ENCODE assay signal across 8 mouse cellular contexts in genomic region chr3:96171583-96172196, GRCm38 (mm10). TPM values are rescaled to one million over a fixed set of nuclear protein-coding genes. Genes with fewer than 3 reads are reported as not detected.
DNase-seq lines count a peak whose midpoint lies in the region; ATAC-seq and TF ChIP-seq lines count a peak whose summit lies in the region.

No protein-coding gene starts in this region.

- peaks cover 7 to 12% of the 10 kb centered on the region in 2 experiments; a peak in 3 of 4 replicates for H3K4me1 ChIP-seq in liver, embryonic 14.5 days (replicated peaks; ENCODE audit: control insufficient read depth in 2 of 2, insufficient read depth in 2 of 2, low read length in 1 of 2)

- TF ChIP-seq CTCF in gastrocnemius, adult 2 months (IDR thresholded peaks at IDR 0.05) = no peak
- TF ChIP-seq CTCF in liver, embryonic 14.5 days (IDR thresholded peaks at IDR 0.05; ENCODE audit: low read depth) = no peak

- peak overlapping the region; percentile 94 for H3K4me2 ChIP-seq in liver, embryonic 14.5 days (ENCODE audit: low read depth)

- H3K27ac ChIP-seq in gastrocnemius, adult 2 months = peak overlapping the region; percentile 100
- H3K27ac ChIP-seq in liver, embryonic 14.5 days = peak overlapping the region; percentile 92

- H3K4me3 ChIP-seq in gastrocnemius, adult 2 months = peak overlapping the region; percentile 99
- H3K4me3 ChIP-seq in liver, embryonic 14.5 days (ENCODE audit: insufficient read depth in 1 of 2, low read depth in 2 of 2, low read length in 2 of 2) = peak overlapping the region; percentile 65 to 92

- intact Hi-C loops in gastrocnemius, adult 2 months (cut with DNase I) = loop anchor here (5.0 kb wide), 1 partner anchor 46 kb away; the partner anchor contains the start of genes Bola1 and Hist2h2ab
- intact Hi-C loops in left cerebral cortex, postnatal 10 days (cut with DNase I) = no loop called here

- no peak for DNase-seq in gastrocnemius, adult 2 months
- no peak for DNase-seq in gastrocnemius, adult 18-20 months (ENCODE audit: low spot score)
- DNase-seq in urinary bladder, postnatal 14 days (ENCODE audit: low spot score) = peak; percentile 18
- DNase-seq in urinary bladder, adult 2 months (ENCODE audit: low spot score) = no peak
- no peak for DNase-seq in liver, embryonic 14.5 days (ENCODE audit: low read depth in 3 of 3, low spot score in 3 of 3)
- no peak for DNase-seq in c-Kit-positive CD71-positive TER-119-positive erythroid progenitor cells, embryonic 14.5 days (ENCODE audit: low spot score)
- DNase-seq in spleen, adult 12 weeks (ENCODE audit: low spot score) = no peak
- no peak for DNase-seq in left cerebral cortex, postnatal 10 days (ENCODE audit: extremely low spot score in 1 of 2, low spot score in 2 of 2)

- no peaks in the 10 kb centered on the region for H3K9me3 ChIP-seq in liver, embryonic 14.5 days (ENCODE audit: control insufficient read depth, low read length)

- peak overlapping the region; percentile 90 for H3K9ac ChIP-seq in liver, embryonic 14.5 days (replicated peaks)

- TF ChIP-seq EP300 in liver, embryonic 14.5 days (IDR thresholded peaks at IDR 0.05; ENCODE audit: low read depth) = no peak

- WGBS in liver, embryonic 14.5 days (ENCODE audit: insufficient replicate concordance) = 15% methylated on average over 18 of the region's 18 CpGs

- no peak; the same call in 1 of the 2 replicates for ATAC-seq in liver, embryonic 14.5 days (ENCODE audit: insufficient read depth)

- H3K36me3 ChIP-seq in liver, embryonic 14.5 days (replicated peaks; ENCODE audit: control insufficient read depth, insufficient read depth, low read depth) = peaks cover 27% of the 10 kb centered on the region

- no peaks in the 10 kb centered on the region for H3K27me3 ChIP-seq in liver, embryonic 14.5 days (ENCODE audit: control insufficient read depth, insufficient read depth, low read length)

RNA-seq across cellular contexts. Expression of gene Sf3b4, which starts 0.4 kb away (rescaled TPM):
- 10 to 100 TPM; 11.0 to 11.7 TPM for total RNA-seq in gastrocnemius, adult 2 months (2021)
- total RNA-seq in gastrocnemius, adult 18-20 months (2021) = 10 to 100 TPM; 12.1 to 14.4 TPM
- polyA plus RNA-seq in urinary bladder, adult 2 months (2012; rRNA removed) = 48.6 and 52.3 TPM in 2 replicates
- polyA plus RNA-seq in liver, embryonic 14.5 days (2012; rRNA removed) = 48.2 and 54.2 TPM in 2 replicates
- 75.4 and 83.8 TPM in 2 replicates for polyA plus RNA-seq in liver, embryonic 14.5 days (2014; fragmentation: Nextera tagmentation; extraction: Ambion mirVana)
- 10 to 100 TPM; 45.5 to 47.2 TPM for total RNA-seq in left cerebral cortex, postnatal 10 days (2021)

RNA-seq across cellular contexts. Expression of gene Sv2a, which starts 9.3 kb away (rescaled TPM):
- total RNA-seq in gastrocnemius, adult 2 months (2021) = under 1 TPM; 0.25 to 0.26 TPM
- under 1 TPM; 0.17 to 0.21 TPM for total RNA-seq in gastrocnemius, adult 18-20 months (2021)
- 8.6 and 9.4 TPM in 2 replicates for polyA plus RNA-seq in urinary bladder, adult 2 months (2012; rRNA removed)
- 0.39 and 0.48 TPM in 2 replicates for polyA plus RNA-seq in liver, embryonic 14.5 days (2012; rRNA removed)
- polyA plus RNA-seq in liver, embryonic 14.5 days (2014; fragmentation: Nextera tagmentation; extraction: Ambion mirVana) = 0.10 and 0.39 TPM in 2 replicates
- 100 to 1,000 TPM; 404 to 435 TPM for total RNA-seq in left cerebral cortex, postnatal 10 days (2021)

RNA-seq across cellular contexts. Expression of gene Mtmr11, which starts 9.9 kb away (rescaled TPM):
- total RNA-seq in gastrocnemius, adult 2 months (2021) = 1 to 10 TPM; 1.9 to 2.5 TPM
- 1 to 10 TPM; 2.0 to 3.1 TPM for total RNA-seq in gastrocnemius, adult 18-20 months (2021)
- 33.7 and 35.7 TPM in 2 replicates for polyA plus RNA-seq in urinary bladder, adult 2 months (2012; rRNA removed)
- polyA plus RNA-seq in liver, embryonic 14.5 days (2012; rRNA removed) = 2.7 and 2.8 TPM in 2 replicates
- 1.9 and 2.1 TPM in 2 replicates for polyA plus RNA-seq in liver, embryonic 14.5 days (2014; fragmentation: Nextera tagmentation; extraction: Ambion mirVana)
- 1 to 10 TPM; 5.3 to 6.7 TPM for total RNA-seq in left cerebral cortex, postnatal 10 days (2021)

RNA-seq across cellular contexts. Expression of gene Bola1, which starts 47.8 kb away (rescaled TPM):
- 10 to 100 TPM; 24.5 to 29.3 TPM for total RNA-seq in gastrocnemius, adult 2 months (2021)
- 10 to 100 TPM; 27.8 to 31.6 TPM for total RNA-seq in gastrocnemius, adult 18-20 months (2021)
- 28.1 and 39.1 TPM in 2 replicates for polyA plus RNA-seq in urinary bladder, adult 2 months (2012; rRNA removed)
- polyA plus RNA-seq in liver, embryonic 14.5 days (2012; rRNA removed) = 32.2 and 34.0 TPM in 2 replicates
- 49.4 and 49.7 TPM in 2 replicates for polyA plus RNA-seq in liver, embryonic 14.5 days (2014; fragmentation: Nextera tagmentation; extraction: Ambion mirVana)
- 10 to 100 TPM; 19.3 to 22.2 TPM for total RNA-seq in left cerebral cortex, postnatal 10 days (2021)

RNA-seq across cellular contexts. Expression of gene Hist2h2ab, which starts 48.0 kb away (rescaled TPM):
- total RNA-seq in gastrocnemius, adult 2 months (2021) = 1 to 10 TPM in 1 of 2 experiments, under 1 TPM in 1; 0.87 to 1.2 TPM
- 1 to 10 TPM in 1 of 2 experiments, under 1 TPM in 1; 0.62 to 1.8 TPM for total RNA-seq in gastrocnemius, adult 18-20 months (2021)
- 0.60 and 0.74 TPM in 2 replicates for polyA plus RNA-seq in urinary bladder, adult 2 months (2012; rRNA removed)
- polyA plus RNA-seq in liver, embryonic 14.5 days (2012; rRNA removed) = 0.68 TPM in 1 of 2 replicates, not detected in the other
- polyA plus RNA-seq in liver, embryonic 14.5 days (2014; fragmentation: Nextera tagmentation; extraction: Ambion mirVana) = 0.52 TPM in 1 of 2 replicates, not detected in the other
- 10 to 100 TPM; 13.8 to 16.7 TPM for total RNA-seq in left cerebral cortex, postnatal 10 days (2021)

Comparison
In these comparisons a context has a peak if more than half of its experiments do, and no peak if none do; other contexts are left out.
1. RNA of gene Sv2a, which starts 9.3 kb away (total RNA-seq): 404 to 435 TPM in left cerebral cortex, postnatal 10 days; 0.25 to 0.26 TPM in gastrocnemius, adult 2 months and 0.17 to 0.21 TPM in gastrocnemius, adult 18-20 months; every median in the first group is over 100 times any median in the second.